Mouse (Mus musculus): Measurements from ENCODE around the gene Rragd. TPM values are rescaled to one million over a fixed set of nuclear protein-coding genes. Genes with fewer than 3 reads are reported as not detected.
"Not testable (repeated sequence)": the region's sequence is repeated elsewhere in the genome, so short reads cannot be mapped to it uniquely, and the experiment has no call there.

Gene Rragd
- polyA plus RNA-seq, 1 experiment from 2014 or later: 31.1 TPM

- no peak for ATAC-seq
- WGBS: 95% methylated on average over 8 of the region's 8 CpGs
- H3K27me3 ChIP-seq (replicated peaks; ENCODE audit: control insufficient read depth, insufficient read depth, low read length): no peaks in the 10 kb centered on the region
- H3K4me1 ChIP-seq (ENCODE audit: control insufficient read depth, insufficient read depth, low read depth, low read length): no peaks in the 10 kb centered on the region
- H3K4me2 ChIP-seq (ENCODE audit: low read length): no peak overlapping the region
- H3K4me3 ChIP-seq (ENCODE audit: low read length): no peak overlapping the region
- no peak overlapping the region for H3K27ac ChIP-seq (ENCODE audit: low read depth, low read length)
- H3K9me3 ChIP-seq (ENCODE audit: control insufficient read depth, low read length): no peaks in the 10 kb centered on the region
- no peak overlapping the region for H3K9ac ChIP-seq (ENCODE audit: low read depth, low read length)
- H3K36me3 ChIP-seq (ENCODE audit: control insufficient read depth, insufficient read depth, low read length): no peaks in the 10 kb centered on the region
Observed at GRCm38 (mm10) chr4:32998996-32999395, 16.2 kb downstream of the Rragd start.

GRCm38 (mm10) chr4:33002081-33002480, 19.2 kb downstream of the Rragd start:
- no peak overlapping the region for H3K9ac ChIP-seq (ENCODE audit: low read depth, low read length)
- H3K27ac ChIP-seq (ENCODE audit: low read depth, low read length): no peak overlapping the region
- H3K4me1 ChIP-seq (ENCODE audit: control insufficient read depth, insufficient read depth, low read depth, low read length): no peaks in the 10 kb centered on the region
- 91% methylated on average over 3 of the region's 3 CpGs for WGBS
- no peaks in the 10 kb centered on the region for H3K27me3 ChIP-seq (replicated peaks; ENCODE audit: control insufficient read depth, insufficient read depth, low read length)
- no peaks in the 10 kb centered on the region for H3K36me3 ChIP-seq (ENCODE audit: control insufficient read depth, insufficient read depth, low read length)
- ATAC-seq: no peak
- H3K4me2 ChIP-seq (ENCODE audit: low read length): no peak overlapping the region
- no peak overlapping the region for H3K4me3 ChIP-seq (ENCODE audit: low read length)
- H3K9me3 ChIP-seq (ENCODE audit: control insufficient read depth, low read length): no peaks in the 10 kb centered on the region

GRCm38 (mm10) chr4:33005595-33006470, 23.0 kb downstream of the Rragd start:
- ATAC-seq: not testable (repeated sequence)

GRCm38 (mm10) chr4:33006844-33007243, 24.0 kb downstream of the Rragd start:
- no peak overlapping the region for H3K4me3 ChIP-seq (ENCODE audit: low read length)
- no peaks in the 10 kb centered on the region for H3K36me3 ChIP-seq (ENCODE audit: control insufficient read depth, insufficient read depth, low read length)
- H3K9me3 ChIP-seq (ENCODE audit: control insufficient read depth, low read length): no peaks in the 10 kb centered on the region
- no peaks in the 10 kb centered on the region for H3K4me1 ChIP-seq (ENCODE audit: control insufficient read depth, insufficient read depth, low read depth, low read length)
- H3K4me2 ChIP-seq (ENCODE audit: low read length): no peak overlapping the region
- no peaks in the 10 kb centered on the region for H3K27me3 ChIP-seq (replicated peaks; ENCODE audit: control insufficient read depth, insufficient read depth, low read length)
- ATAC-seq: no peak
- H3K27ac ChIP-seq (ENCODE audit: low read depth, low read length): no peak overlapping the region
- H3K9ac ChIP-seq (ENCODE audit: low read depth, low read length): no peak overlapping the region
- 92% methylated on average over 11 of the region's 11 CpGs for WGBS

More at GRCm38 (mm10) chr4:33005595-33006470, 23.0 kb downstream of the Rragd start:
- not testable (repeated sequence) for H3K9me3 ChIP-seq (ENCODE audit: control insufficient read depth, low read length); H3K4me3 ChIP-seq (ENCODE audit: low read length); H3K9ac ChIP-seq (ENCODE audit: low read depth, low read length); H3K36me3 ChIP-seq (ENCODE audit: control insufficient read depth, insufficient read depth, low read length); H3K4me1 ChIP-seq (ENCODE audit: control insufficient read depth, insufficient read depth, low read depth, low read length); H3K27me3 ChIP-seq (replicated peaks; ENCODE audit: control insufficient read depth, insufficient read depth, low read length); H3K4me2 ChIP-seq (ENCODE audit: low read length); H3K27ac ChIP-seq (ENCODE audit: low read depth, low read length)
- 95% methylated on average over 10 of the region's 10 CpGs for WGBS

GRCm38 (mm10) chr4:33007443-33008217, 24.8 kb downstream of the Rragd start:
- 89% methylated on average over 9 of the region's 9 CpGs for WGBS
- no peak overlapping the region for H3K4me3 ChIP-seq (ENCODE audit: low read length)

GRCm38 (mm10) chr4:33010078-33010477, 27.2 kb downstream of the Rragd start:
- no peaks in the 10 kb centered on the region for H3K4me1 ChIP-seq (ENCODE audit: control insufficient read depth, insufficient read depth, low read depth, low read length)
- H3K9ac ChIP-seq (ENCODE audit: low read depth, low read length): no peak overlapping the region
- H3K4me2 ChIP-seq (ENCODE audit: low read length): no peak overlapping the region
- no peaks in the 10 kb centered on the region for H3K27me3 ChIP-seq (replicated peaks; ENCODE audit: control insufficient read depth, insufficient read depth, low read length)
- H3K36me3 ChIP-seq (ENCODE audit: control insufficient read depth, insufficient read depth, low read length): peaks cover 7% of the 10 kb centered on the region
- H3K9me3 ChIP-seq (ENCODE audit: control insufficient read depth, low read length): no peaks in the 10 kb centered on the region
- no peak for ATAC-seq
- H3K27ac ChIP-seq (ENCODE audit: low read depth, low read length): no peak overlapping the region
- no peak overlapping the region for H3K4me3 ChIP-seq (ENCODE audit: low read length)
- 100% methylated on average over 1 of the region's 1 CpGs for WGBS

More at GRCm38 (mm10) chr4:33007443-33008217, 24.8 kb downstream of the Rragd start:
- H3K27me3 ChIP-seq (replicated peaks; ENCODE audit: control insufficient read depth, insufficient read depth, low read length): no peaks in the 10 kb centered on the region
- H3K27ac ChIP-seq (ENCODE audit: low read depth, low read length): no peak overlapping the region
- no peak for ATAC-seq
- H3K4me1 ChIP-seq (ENCODE audit: control insufficient read depth, insufficient read depth, low read depth, low read length): no peaks in the 10 kb centered on the region
- no peak overlapping the region for H3K4me2 ChIP-seq (ENCODE audit: low read length)
- H3K9ac ChIP-seq (ENCODE audit: low read depth, low read length): no peak overlapping the region
- H3K9me3 ChIP-seq (ENCODE audit: control insufficient read depth, low read length): no peaks in the 10 kb centered on the region
- H3K36me3 ChIP-seq (ENCODE audit: control insufficient read depth, insufficient read depth, low read length): no peaks in the 10 kb centered on the region

- WGBS: 77% methylated on average over 4 of the region's 4 CpGs
- H3K36me3 ChIP-seq (ENCODE audit: control insufficient read depth, insufficient read depth, low read length): peaks cover 7% of the 10 kb centered on the region
- no peak overlapping the region for H3K4me3 ChIP-seq (ENCODE audit: low read length)
- no peak overlapping the region for H3K4me2 ChIP-seq (ENCODE audit: low read length)
- no peak overlapping the region for H3K27ac ChIP-seq (ENCODE audit: low read depth, low read length)
- no peaks in the 10 kb centered on the region for H3K9me3 ChIP-seq (ENCODE audit: control insufficient read depth, low read length)
- H3K4me1 ChIP-seq (ENCODE audit: control insufficient read depth, insufficient read depth, low read depth, low read length): no peaks in the 10 kb centered on the region
- H3K27me3 ChIP-seq (replicated peaks; ENCODE audit: control insufficient read depth, insufficient read depth, low read length): no peaks in the 10 kb centered on the region
- no peak for ATAC-seq
- H3K9ac ChIP-seq (ENCODE audit: low read depth, low read length): no peak overlapping the region
Observed at GRCm38 (mm10) chr4:33012484-33012883, 29.6 kb downstream of the Rragd start.

- H3K27me3 ChIP-seq (replicated peaks; ENCODE audit: control insufficient read depth, insufficient read depth, low read length): no peaks in the 10 kb centered on the region
- no peak overlapping the region for H3K4me2 ChIP-seq (ENCODE audit: low read length)
- H3K4me3 ChIP-seq (ENCODE audit: low read length): no peak overlapping the region
- H3K27ac ChIP-seq (ENCODE audit: low read depth, low read length): no peak overlapping the region
- H3K9me3 ChIP-seq (ENCODE audit: control insufficient read depth, low read length): no peaks in the 10 kb centered on the region
- 53% methylated on average over 9 of the region's 9 CpGs for WGBS
- no peak overlapping the region for H3K9ac ChIP-seq (ENCODE audit: low read depth, low read length)
- H3K4me1 ChIP-seq (ENCODE audit: control insufficient read depth, insufficient read depth, low read depth, low read length): no peaks in the 10 kb centered on the region
- peaks cover 7% of the 10 kb centered on the region for H3K36me3 ChIP-seq (ENCODE audit: control insufficient read depth, insufficient read depth, low read length)
- ATAC-seq: peak; percentile 87
Observed at GRCm38 (mm10) chr4:33018361-33018999, 35.6 kb downstream of the Rragd start.

GRCm38 (mm10) chr4:33024420-33024819, 41.6 kb downstream of the Rragd start:
- no peak for ATAC-seq
- H3K4me1 ChIP-seq (ENCODE audit: control insufficient read depth, insufficient read depth, low read depth, low read length): no peaks in the 10 kb centered on the region
- no peaks in the 10 kb centered on the region for H3K27me3 ChIP-seq (replicated peaks; ENCODE audit: control insufficient read depth, insufficient read depth, low read length)
- WGBS: 86% methylated on average over 8 of the region's 8 CpGs
- no peak overlapping the region for H3K9ac ChIP-seq (ENCODE audit: low read depth, low read length)
- H3K36me3 ChIP-seq (ENCODE audit: control insufficient read depth, insufficient read depth, low read length): peaks cover 3% of the 10 kb centered on the region; the same call in 1 of the 2 replicates
- H3K9me3 ChIP-seq (ENCODE audit: control insufficient read depth, low read length): no peaks in the 10 kb centered on the region
- no peak overlapping the region for H3K27ac ChIP-seq (ENCODE audit: low read depth, low read length)
- H3K4me3 ChIP-seq (ENCODE audit: low read length): no peak overlapping the region
- no peak overlapping the region for H3K4me2 ChIP-seq (ENCODE audit: low read length)

All from hindbrain, embryonic 16.5 days (tissue).